Mouse (Mus musculus): ENCODE results near the gene Rreb1. TPM values are rescaled to one million over a fixed set of nuclear protein-coding genes. Genes with fewer than 3 reads are reported as not detected.

Rreb1 gene
- polyA plus RNA-seq, 1 experiment from 2014 or later, result 14.1 TPM

GRCm38 (mm10) chr13:37930091-37930490, 151.9 kb downstream of the Rreb1 start:
- H3K36me3 ChIP-seq (ENCODE audit: control insufficient read depth, insufficient read depth, low read length), result peaks cover 28% of the 10 kb centered on the region
- 85% methylated on average over 13 of the region's 13 CpGs for WGBS

GRCm38 (mm10) chr13:37930621-37931020, 152.4 kb downstream of the Rreb1 start:
- Histone ChIP-seq H3K9ac (ENCODE audit: low read length) (no peak overlapping the region), H3K4me2 (ENCODE audit: low read depth, low read length) (no peak overlapping the region), H3K9me3 (replicated peaks; ENCODE audit: control insufficient read depth, low read length) (no peaks in the 10 kb centered on the region), H3K27me3 (ENCODE audit: control insufficient read depth, insufficient read depth, low read length) (no peaks in the 10 kb centered on the region), H3K36me3 (ENCODE audit: control insufficient read depth, insufficient read depth, low read length) (peaks cover 33% of the 10 kb centered on the region), H3K27ac (ENCODE audit: low read length) (no peak overlapping the region), H3K4me3 (replicated peaks; ENCODE audit: low read length) (no peak overlapping the region), H3K4me1 (ENCODE audit: control insufficient read depth, insufficient read depth, low read length) (no peaks in the 10 kb centered on the region)
- 92% methylated on average over 23 of the region's 23 CpGs for WGBS
- ATAC-seq (ENCODE audit: insufficient read depth, low FRiP score), result no peak

More at GRCm38 (mm10) chr13:37930091-37930490, 151.9 kb downstream of the Rreb1 start:
- Histone ChIP-seq H3K9me3 (replicated peaks; ENCODE audit: control insufficient read depth, low read length) (no peaks in the 10 kb centered on the region), H3K9ac (ENCODE audit: low read length) (no peak overlapping the region), H3K4me1 (ENCODE audit: control insufficient read depth, insufficient read depth, low read length) (no peaks in the 10 kb centered on the region), H3K4me2 (ENCODE audit: low read depth, low read length) (no peak overlapping the region), H3K27me3 (ENCODE audit: control insufficient read depth, insufficient read depth, low read length) (no peaks in the 10 kb centered on the region), H3K4me3 (replicated peaks; ENCODE audit: low read length) (no peak overlapping the region), H3K27ac (ENCODE audit: low read length) (no peak overlapping the region)
- ATAC-seq (ENCODE audit: insufficient read depth, low FRiP score), result no peak

- Histone ChIP-seq H3K9ac (ENCODE audit: low read length) (no peak overlapping the region), H3K4me1 (ENCODE audit: control insufficient read depth, insufficient read depth, low read length) (no peaks in the 10 kb centered on the region), H3K4me3 (replicated peaks; ENCODE audit: low read length) (no peak overlapping the region), H3K4me2 (ENCODE audit: low read depth, low read length) (no peak overlapping the region), H3K9me3 (replicated peaks; ENCODE audit: control insufficient read depth, low read length) (no peaks in the 10 kb centered on the region), H3K36me3 (ENCODE audit: control insufficient read depth, insufficient read depth, low read length) (peaks cover 37% of the 10 kb centered on the region), H3K27me3 (ENCODE audit: control insufficient read depth, insufficient read depth, low read length) (no peaks in the 10 kb centered on the region), H3K27ac (ENCODE audit: low read length) (no peak overlapping the region)
- ATAC-seq (ENCODE audit: insufficient read depth, low FRiP score), result peak; percentile 21; the same call in 1 of the 2 replicates
- WGBS, result 71% methylated on average over 27 of the region's 27 CpGs
Observed at GRCm38 (mm10) chr13:37931210-37931922, 153.2 kb downstream of the Rreb1 start.

GRCm38 (mm10) chr13:37934075-37934474, 155.9 kb downstream of the Rreb1 start:
- 73% methylated on average over 4 of the region's 4 CpGs for WGBS
- Histone ChIP-seq H3K27ac (ENCODE audit: low read length) (no peak overlapping the region), H3K4me1 (ENCODE audit: control insufficient read depth, insufficient read depth, low read length) (no peaks in the 10 kb centered on the region), H3K4me3 (replicated peaks; ENCODE audit: low read length) (no peak overlapping the region), H3K27me3 (ENCODE audit: control insufficient read depth, insufficient read depth, low read length) (no peaks in the 10 kb centered on the region), H3K36me3 (ENCODE audit: control insufficient read depth, insufficient read depth, low read length) (peaks cover 46% of the 10 kb centered on the region), H3K9ac (ENCODE audit: low read length) (no peak overlapping the region), H3K4me2 (ENCODE audit: low read depth, low read length) (no peak overlapping the region), H3K9me3 (replicated peaks; ENCODE audit: control insufficient read depth, low read length) (no peaks in the 10 kb centered on the region)
- ATAC-seq (ENCODE audit: insufficient read depth, low FRiP score), result no peak

- H3K4me2 ChIP-seq (ENCODE audit: low read depth, low read length), result no peak overlapping the region
- H3K27ac ChIP-seq (ENCODE audit: low read length), result no peak overlapping the region
Observed at GRCm38 (mm10) chr13:37934920-37935319, 156.7 kb downstream of the Rreb1 start.

GRCm38 (mm10) chr13:37936351-37936750, 158.2 kb downstream of the Rreb1 start:
- Histone ChIP-seq H3K27ac (ENCODE audit: low read length) (no peak overlapping the region), H3K9me3 (replicated peaks; ENCODE audit: control insufficient read depth, low read length) (no peaks in the 10 kb centered on the region), H3K4me3 (replicated peaks; ENCODE audit: low read length) (no peak overlapping the region), H3K4me1 (ENCODE audit: control insufficient read depth, insufficient read depth, low read length) (peaks cover 9% of the 10 kb centered on the region), H3K27me3 (ENCODE audit: control insufficient read depth, insufficient read depth, low read length) (no peaks in the 10 kb centered on the region), H3K4me2 (ENCODE audit: low read depth, low read length) (no peak overlapping the region), H3K36me3 (ENCODE audit: control insufficient read depth, insufficient read depth, low read length) (peaks cover 31% of the 10 kb centered on the region), H3K9ac (ENCODE audit: low read length) (no peak overlapping the region)
- ATAC-seq (ENCODE audit: insufficient read depth, low FRiP score), result no peak
- WGBS, result 82% methylated on average over 3 of the region's 3 CpGs

More at GRCm38 (mm10) chr13:37934920-37935319, 156.7 kb downstream of the Rreb1 start:
- H3K9ac ChIP-seq (ENCODE audit: low read length), result no peak overlapping the region
- H3K4me1 ChIP-seq (ENCODE audit: control insufficient read depth, insufficient read depth, low read length), result no peaks in the 10 kb centered on the region; the same call in 1 of the 2 replicates
- H3K36me3 ChIP-seq (ENCODE audit: control insufficient read depth, insufficient read depth, low read length), result peaks cover 39% of the 10 kb centered on the region
- WGBS, result 76% methylated on average over 8 of the region's 8 CpGs
- ATAC-seq (ENCODE audit: insufficient read depth, low FRiP score), result no peak
- H3K9me3 ChIP-seq (replicated peaks; ENCODE audit: control insufficient read depth, low read length), result no peaks in the 10 kb centered on the region
- no peak overlapping the region for H3K4me3 ChIP-seq (replicated peaks; ENCODE audit: low read length)
- no peaks in the 10 kb centered on the region for H3K27me3 ChIP-seq (ENCODE audit: control insufficient read depth, insufficient read depth, low read length)

- Histone ChIP-seq H3K27me3 (ENCODE audit: control insufficient read depth, insufficient read depth, low read length) (no peaks in the 10 kb centered on the region), H3K36me3 (ENCODE audit: control insufficient read depth, insufficient read depth, low read length) (peaks cover 21% of the 10 kb centered on the region), H3K27ac (ENCODE audit: low read length) (no peak overlapping the region; the same call in 1 of the 2 replicates), H3K9me3 (replicated peaks; ENCODE audit: control insufficient read depth, low read length) (no peaks in the 10 kb centered on the region), H3K9ac (ENCODE audit: low read length) (no peak overlapping the region), H3K4me1 (ENCODE audit: control insufficient read depth, insufficient read depth, low read length) (peaks cover 29% of the 10 kb centered on the region), H3K4me2 (ENCODE audit: low read depth, low read length) (no peak overlapping the region), H3K4me3 (replicated peaks; ENCODE audit: low read length) (no peak overlapping the region)
- WGBS, result 76% methylated on average over 2 of the region's 2 CpGs
- ATAC-seq (ENCODE audit: insufficient read depth, low FRiP score), result no peak
Observed at GRCm38 (mm10) chr13:37940167-37940566, 162.0 kb downstream of the Rreb1 start.

GRCm38 (mm10) chr13:37940649-37941048, 162.4 kb downstream of the Rreb1 start:
- Histone ChIP-seq H3K4me1 (ENCODE audit: control insufficient read depth, insufficient read depth, low read length) (peaks cover 29% of the 10 kb centered on the region), H3K36me3 (ENCODE audit: control insufficient read depth, insufficient read depth, low read length) (peaks cover 16% of the 10 kb centered on the region), H3K4me2 (ENCODE audit: low read depth, low read length) (no peak overlapping the region), H3K27ac (ENCODE audit: low read length) (no peak overlapping the region; the same call in 1 of the 2 replicates), H3K4me3 (replicated peaks; ENCODE audit: low read length) (no peak overlapping the region), H3K9me3 (replicated peaks; ENCODE audit: control insufficient read depth, low read length) (no peaks in the 10 kb centered on the region), H3K27me3 (ENCODE audit: control insufficient read depth, insufficient read depth, low read length) (no peaks in the 10 kb centered on the region), H3K9ac (ENCODE audit: low read length) (no peak overlapping the region)
- 53% methylated on average over 5 of the region's 5 CpGs for WGBS
- ATAC-seq (ENCODE audit: insufficient read depth, low FRiP score), result no peak

GRCm38 (mm10) chr13:37941138-37941645, 163.0 kb downstream of the Rreb1 start:
- Histone ChIP-seq H3K27ac (ENCODE audit: low read length) (no peak overlapping the region), H3K4me2 (ENCODE audit: low read depth, low read length) (no peak overlapping the region), H3K9me3 (replicated peaks; ENCODE audit: control insufficient read depth, low read length) (no peaks in the 10 kb centered on the region), H3K4me3 (replicated peaks; ENCODE audit: low read length) (no peak overlapping the region), H3K4me1 (ENCODE audit: control insufficient read depth, insufficient read depth, low read length) (peaks cover 29% of the 10 kb centered on the region), H3K36me3 (ENCODE audit: control insufficient read depth, insufficient read depth, low read length) (peaks cover 15% of the 10 kb centered on the region; the same call in 1 of the 2 replicates), H3K27me3 (ENCODE audit: control insufficient read depth, insufficient read depth, low read length) (no peaks in the 10 kb centered on the region), H3K9ac (ENCODE audit: low read length) (no peak overlapping the region)
- 79% methylated on average over 5 of the region's 5 CpGs for whole genome bisulfite sequencing
- ATAC-seq (ENCODE audit: insufficient read depth, low FRiP score), result no peak

Measured in stomach, embryonic 16.5 days (tissue).